Mouse (Mus musculus) liver, embryonic 14.5 days (tissue): ENCODE measurements around the gene Cenpa. TPM values are rescaled to one million over a fixed set of nuclear protein-coding genes. Genes with fewer than 3 reads are reported as not detected.

Experiments
- ATAC-seq: fragments of 200-750 bp; cut with Nextera tagmentation; 2 replicates; pipeline ENCODE4 v1.8.0; 2017; ENCODE audit warnings: moderate number of reproducible peaks, mild to moderate bottlenecking, moderate library complexity; ENCODE audit not compliant: insufficient read depth
- DNase-seq, 3 experiments: peaks; one replicate each; pipeline ENCODE4 v3.0.0-alpha.2; 2012 to 2013; ENCODE audit warnings: low read depth in 3 of 3, low spot score in 3 of 3
- H3K27ac ChIP-seq: fragments of 300-500 bp; sonication (generic); 2 replicates; pipeline ENCODE4 v1.5.1; 2014; ENCODE audit warnings: moderate library complexity, mild to moderate bottlenecking, control low read depth, inconsistent platforms
- H3K27me3 ChIP-seq: fragments of 300-500 bp; sonication (generic); 2 replicates; pipeline ENCODE4 v1.6.1; 2014; ENCODE audit warnings: mild to moderate bottlenecking, low read length, moderate library complexity; ENCODE audit not compliant: control insufficient read depth, insufficient read depth
- H3K36me3 ChIP-seq: fragments of 300-500 bp; sonication (generic); replicated peaks from 2 replicates; pipeline ENCODE4 v1.6.1; 2014; ENCODE audit warnings: low read depth; ENCODE audit not compliant: control insufficient read depth, insufficient read depth
- H3K4me1 ChIP-seq, 2 experiments: fragments of 200-500 bp in 1 of 2; fragments of 300-500 bp in 1 of 2; sonication (generic) in 1 of 2; replicated peaks; 2 replicates each; pipeline ENCODE4 v1.6.1; 2012 to 2014; ENCODE audit warnings: antibody characterized with exemption in 1 of 2, inconsistent platforms in 1 of 2, low read length in 1 of 2; ENCODE audit not compliant: control insufficient read depth in 2 of 2, insufficient read depth in 2 of 2
- H3K4me2 ChIP-seq: fragments of 300-500 bp; sonication (generic); 2 replicates; pipeline ENCODE4 v1.6.1; 2014; ENCODE audit warnings: low read depth, mild to moderate bottlenecking, control low read depth, moderate library complexity
- H3K4me3 ChIP-seq, 2 experiments: fragments of 200-500 bp in 1 of 2; fragments of 300-500 bp in 1 of 2; sonication (generic) in 1 of 2; 2 replicates each; pipeline ENCODE4 v1.5.1; 2012 to 2014; ENCODE audit warnings: low read depth in 2 of 2, low read length in 2 of 2, mild to moderate bottlenecking in 2 of 2, control low read depth in 1 of 2, inconsistent platforms in 1 of 2, moderate library complexity in 1 of 2; ENCODE audit not compliant: insufficient read depth in 1 of 2
- H3K9ac ChIP-seq: fragments of 300-500 bp; sonication (generic); replicated peaks from 2 replicates; pipeline ENCODE4 v1.6.1; 2014; ENCODE audit warnings: mild to moderate bottlenecking, control low read depth, moderate library complexity
- H3K9me3 ChIP-seq: fragments of 300-500 bp; sonication (generic); 2 replicates; pipeline ENCODE4 v1.6.1; 2016; ENCODE audit warnings: low read length, mixed read lengths; ENCODE audit not compliant: control insufficient read depth
- CTCF ChIP-seq: IDR thresholded peaks from 2 replicates; pipeline ENCODE4 v1.5.1; 2016; ENCODE audit warnings: antibody characterized with exemption, low read depth, control low read depth
- EP300 ChIP-seq: IDR thresholded peaks from 2 replicates; pipeline ENCODE4 v1.6.1; 2016; ENCODE audit warnings: antibody characterized with exemption, low read depth
- WGBS: fragments of 180-500 bp; shearing (Covaris S2); extraction: QIAGEN DNeasy Blood & Tissue Kit; methylation state at CpG from one replicate; pipeline ENCODE4 v1.1.7; 2014; ENCODE audit not compliant: insufficient replicate concordance; 5-methylcytosine and 5-hydroxymethylcytosine counted together
- polyA plus RNA-seq, 2 experiments: library from polyadenylated mRNA; depleted of rRNA in 1 of 2; stranded (reverse) in 1 of 2; unstranded in 1 of 2; fragments of >200 nt; fragmentation: Nextera tagmentation in 1 of 2; extraction: Ambion mirVana in 1 of 2; gene quantifications; 2 replicates each; pipeline versions ENCODE4 v1.2.1 to v1.2.3; 2012 to 2014

Cenpa gene
- polyA plus RNA-seq, 2 experiments, result 122 to 209 TPM

DNA sequence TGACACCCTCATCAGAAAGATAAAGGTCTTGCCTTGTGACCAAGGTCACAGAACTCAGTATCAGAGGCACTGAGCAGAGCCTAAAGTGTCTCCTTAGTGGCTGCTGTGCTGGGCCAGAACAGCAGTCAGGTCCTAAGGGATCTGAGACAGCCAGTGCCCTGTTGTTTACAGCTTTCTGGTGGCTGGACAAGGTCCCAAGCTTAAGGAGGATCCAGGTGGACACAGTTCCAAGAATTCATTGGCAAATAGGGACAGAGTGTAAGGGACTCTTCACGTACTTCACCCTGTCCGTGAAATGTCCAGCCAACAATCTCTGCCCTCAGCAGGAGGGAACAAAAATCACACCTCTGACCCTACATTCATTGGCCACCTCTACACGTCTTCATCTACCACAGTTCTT is 38.1 kb upstream of the Cenpa start:
- no peak for DNase-seq
- H3K4me3 ChIP-seq, result no peak overlapping the region
- no peaks in the 10 kb centered on the region for H3K9me3 ChIP-seq
- no peak overlapping the region for H3K4me2 ChIP-seq
- TF ChIP-seq CTCF (no peak), EP300 (no peak)
- H3K9ac ChIP-seq, result no peak overlapping the region
- no peak overlapping the region for H3K27ac ChIP-seq
- 51% methylated on average over 3 of the region's 3 CpGs for WGBS
- H3K27me3 ChIP-seq, result no peaks in the 10 kb centered on the region; the same call in 1 of the 2 replicates
- no peaks in the 10 kb centered on the region for H3K4me1 ChIP-seq
- H3K36me3 ChIP-seq, result no peaks in the 10 kb centered on the region
- no peak for ATAC-seq

DNA sequence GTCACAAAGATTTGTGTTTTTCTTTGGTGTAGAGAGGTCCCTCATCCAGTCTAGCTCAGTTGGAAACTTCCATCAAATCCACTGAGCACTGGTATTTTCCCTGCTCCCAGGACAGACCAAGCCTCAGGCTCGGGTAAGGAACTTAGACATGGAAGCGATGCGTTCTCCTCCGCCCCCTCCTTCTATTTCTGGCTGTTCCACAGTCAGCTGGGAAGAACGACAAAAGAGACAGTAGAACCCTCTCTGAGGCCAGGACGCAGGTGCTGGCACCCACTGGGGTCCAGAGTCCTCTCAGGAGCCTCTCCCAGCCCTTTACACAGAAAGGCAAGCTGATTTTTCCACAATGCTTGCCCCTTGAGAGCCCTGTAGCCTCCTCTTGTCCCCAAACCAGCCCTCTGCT is 36.2 kb upstream of the Cenpa start:
- Histone ChIP-seq H3K4me3 (no peak overlapping the region), H3K4me2 (no peak overlapping the region), H3K9me3 (no peaks in the 10 kb centered on the region), H3K36me3 (no peaks in the 10 kb centered on the region), H3K27me3 (no peaks in the 10 kb centered on the region), H3K4me1 (no peaks in the 10 kb centered on the region), H3K27ac (no peak overlapping the region), H3K9ac (no peak overlapping the region)
- DNase-seq (no peak), ATAC-seq (no peak)
- 46% methylated on average over 6 of the region's 6 CpGs for WGBS
- no peak for TF ChIP-seq EP300
- TF ChIP-seq CTCF, result no peak

DNA sequence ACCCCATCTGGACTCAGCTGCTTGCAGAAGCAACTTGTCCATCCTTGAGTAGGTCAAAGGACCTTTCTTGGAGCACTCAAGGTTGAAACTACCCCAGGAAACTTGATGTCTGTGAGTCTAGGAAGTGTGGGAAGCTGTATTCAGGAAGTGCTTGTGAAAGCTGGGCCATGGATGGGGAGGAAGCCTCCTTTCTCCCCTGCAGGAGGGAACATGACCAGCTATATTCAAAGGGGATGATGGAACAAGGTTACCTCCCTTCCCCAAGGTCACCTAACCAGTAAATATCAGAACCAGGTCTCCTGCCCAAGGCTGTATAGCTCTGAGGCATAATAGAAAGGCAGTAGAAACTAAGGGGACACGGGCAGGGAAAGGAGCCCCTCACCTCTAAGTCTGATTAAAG is 34.4 kb upstream of the Cenpa start:
- H3K27me3 ChIP-seq, result no peaks in the 10 kb centered on the region
- no peaks in the 10 kb centered on the region for H3K36me3 ChIP-seq
- H3K4me1 ChIP-seq, result no peaks in the 10 kb centered on the region
- no peak for DNase-seq
- no peak overlapping the region for H3K4me3 ChIP-seq
- no peak overlapping the region for H3K9ac ChIP-seq
- 28% methylated on average over 1 of the region's 1 CpGs for WGBS
- no peak for TF ChIP-seq CTCF
- no peak for TF ChIP-seq EP300
- H3K9me3 ChIP-seq, result no peaks in the 10 kb centered on the region
- no peak overlapping the region for H3K4me2 ChIP-seq
- ATAC-seq, result no peak
- no peak overlapping the region for H3K27ac ChIP-seq

DNA sequence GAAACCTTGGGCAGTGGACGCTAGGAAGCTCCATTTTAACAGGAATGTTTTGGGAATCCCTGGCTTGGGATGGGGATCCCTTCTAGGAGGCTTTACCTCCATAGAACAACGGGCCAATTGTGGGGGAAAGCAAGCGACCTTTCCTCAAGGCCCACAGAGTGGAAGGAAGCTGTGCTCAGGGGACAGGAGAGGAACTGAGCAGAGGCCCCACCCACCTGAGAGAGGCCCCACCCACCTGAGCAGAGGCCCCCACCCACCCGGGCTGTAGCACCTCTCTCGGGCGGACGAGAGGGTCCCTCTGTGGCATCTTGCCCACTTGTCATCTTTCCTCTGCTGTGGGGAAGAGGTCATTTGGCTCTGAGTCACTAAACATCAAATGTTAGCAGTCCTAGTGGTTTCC is 29.6 kb upstream of the Cenpa start:
- Histone ChIP-seq H3K27ac (no peak overlapping the region), H3K36me3 (no peaks in the 10 kb centered on the region), H3K9me3 (no peaks in the 10 kb centered on the region), H3K4me3 (no peak overlapping the region), H3K4me1 (no peaks in the 10 kb centered on the region; a peak in 1 of 4 replicates), H3K4me2 (no peak overlapping the region), H3K27me3 (no peaks in the 10 kb centered on the region), H3K9ac (no peak overlapping the region)
- no peak for ATAC-seq
- 25% methylated on average over 7 of the region's 7 CpGs for WGBS
- no peak for DNase-seq
- no peak for TF ChIP-seq CTCF
- no peak for TF ChIP-seq EP300

DNA sequence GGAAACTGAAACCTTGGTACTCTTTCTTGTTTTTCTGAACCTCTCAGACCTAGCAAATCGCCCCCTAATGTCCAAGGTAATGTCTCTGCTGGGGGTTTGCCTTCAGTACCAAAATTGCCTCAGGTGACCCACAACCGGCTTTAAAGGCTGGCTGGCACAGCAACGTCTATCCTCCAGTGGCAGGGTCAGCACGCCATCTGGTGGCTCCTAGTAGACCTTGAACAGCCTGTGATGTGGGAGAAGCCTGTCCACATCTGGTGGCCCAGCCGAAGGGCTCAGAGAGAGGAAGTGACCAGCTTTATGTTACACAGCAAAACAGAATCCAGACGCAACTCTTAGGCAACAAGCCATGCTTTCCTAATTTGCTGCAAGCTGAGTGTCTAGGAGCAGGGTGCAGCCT is 28.5 kb upstream of the Cenpa start:
- no peak overlapping the region for H3K4me3 ChIP-seq
- H3K9ac ChIP-seq, result no peak overlapping the region
- H3K36me3 ChIP-seq, result no peaks in the 10 kb centered on the region
- no peak overlapping the region for H3K27ac ChIP-seq
- H3K4me1 ChIP-seq, result no peaks in the 10 kb centered on the region; a peak in 1 of 4 replicates
- H3K9me3 ChIP-seq, result no peaks in the 10 kb centered on the region
- DNase-seq (peak; percentile 12 to 34 (median 33)), ATAC-seq (no peak)
- TF ChIP-seq CTCF (peak; percentile 93), EP300 (no peak)
- 3% methylated on average over 6 of the region's 6 CpGs for WGBS
- no peaks in the 10 kb centered on the region for H3K27me3 ChIP-seq
- H3K4me2 ChIP-seq, result no peak overlapping the region
